Mouse (Mus musculus): ENCODE measurements around the gene F9. TPM values are rescaled to one million over a fixed set of nuclear protein-coding genes. Genes with fewer than 3 reads are reported as not detected.
"Not testable (repeated sequence)": the region's sequence is repeated elsewhere in the genome, so short reads cannot be mapped to it uniquely, and the experiment has no call there.

The F9 gene
- polyA plus RNA-seq (2014; fragmentation: Nextera tagmentation; extraction: Ambion mirVana), result not detected in 2 replicates

DNA sequence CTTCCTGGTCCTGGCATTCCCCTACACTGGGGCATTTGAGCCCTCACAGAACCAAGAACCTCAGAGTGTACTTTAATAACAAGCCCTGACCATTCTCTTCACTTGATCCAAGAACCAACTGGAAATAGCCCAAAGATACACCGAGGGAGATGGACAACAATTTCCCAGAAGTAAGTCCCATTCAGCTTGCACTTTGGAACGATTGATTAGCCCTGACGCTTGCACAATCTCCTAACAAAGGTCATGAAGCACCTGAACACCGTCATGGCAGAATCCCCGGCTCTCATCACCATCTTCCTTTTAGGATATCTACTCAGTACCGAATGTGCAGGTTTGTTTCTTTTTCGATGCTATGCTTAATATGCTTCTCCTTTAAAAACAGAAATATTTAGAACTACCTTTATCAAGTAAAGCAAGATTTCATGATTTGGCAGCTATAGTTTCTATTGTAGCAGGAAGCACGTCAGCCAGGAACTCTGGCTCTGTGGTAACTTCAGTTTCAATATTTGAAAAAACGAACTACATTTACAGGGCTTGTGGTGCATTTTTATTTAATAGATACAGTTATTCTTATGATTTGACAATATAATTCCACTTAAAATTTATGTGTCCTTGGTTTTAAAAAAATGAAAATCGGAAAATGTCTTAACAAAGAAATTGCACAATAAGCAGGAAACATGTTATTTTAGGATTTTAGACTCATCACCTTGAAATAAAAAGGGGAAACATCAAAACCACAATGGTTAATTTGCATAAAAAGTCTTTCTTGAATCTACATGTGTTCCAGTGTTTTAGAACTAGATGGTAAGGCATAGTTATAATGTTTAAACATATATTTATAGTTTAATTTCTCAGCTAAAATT, at the start of gene F9:
Gene F9, plus strand, starts transcription at position 244 of the 863 bp plus-strand sequence.
- Histone ChIP-seq H3K27me3 (ENCODE audit: control insufficient read depth, insufficient read depth, low read length) (no peaks in the 10 kb centered on the region), H3K4me3 (replicated peaks; ENCODE audit: low read depth, low read length) (no peak within 1 kb of the TSS), H3K9me3 (ENCODE audit: control insufficient read depth, low read length) (no peaks in the 10 kb centered on the region), H3K36me3 (ENCODE audit: control insufficient read depth, insufficient read depth, low read length) (no peaks in the 10 kb centered on the region), H3K4me1 (ENCODE audit: control insufficient read depth, insufficient read depth, low read length) (no peaks in the 10 kb centered on the region), H3K9ac (replicated peaks; ENCODE audit: low read length) (no peak within 1 kb of the TSS), H3K27ac (replicated peaks; ENCODE audit: low read depth, low read length) (no peak within 1 kb of the TSS), H3K4me2 (ENCODE audit: low read length) (no peak within 1 kb of the TSS)
- WGBS, result 84% methylated on average over 10 of the region's 10 CpGs
- DNase-seq (no peak), ATAC-seq (ENCODE audit: low FRiP score, low TSS enrichment) (no peak)

DNA sequence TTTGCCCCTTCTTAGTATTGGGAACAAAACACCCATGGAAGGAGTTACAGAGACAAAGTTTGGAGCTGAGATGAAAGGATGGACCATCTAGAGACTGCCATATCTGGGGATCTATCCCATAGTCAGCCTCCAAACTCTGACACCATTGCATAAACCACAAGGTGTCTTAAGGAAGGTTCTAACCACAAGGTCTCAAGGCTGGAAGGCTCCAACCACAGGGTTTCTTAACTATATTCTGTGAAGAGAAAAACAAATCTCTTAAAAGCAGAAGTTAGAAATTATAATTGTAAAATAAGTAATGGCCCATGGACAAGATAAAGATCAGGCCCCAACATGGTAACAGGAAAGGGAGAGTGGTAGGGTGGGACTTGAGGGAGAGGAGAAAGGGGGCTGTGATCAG, 29.5 kb upstream of the F9 start:
- not testable (repeated sequence) for H3K4me2 ChIP-seq (ENCODE audit: low read length); ATAC-seq (ENCODE audit: low FRiP score, low TSS enrichment); H3K36me3 ChIP-seq (ENCODE audit: control insufficient read depth, insufficient read depth, low read length); H3K9ac ChIP-seq (replicated peaks; ENCODE audit: low read length); DNase-seq; H3K4me1 ChIP-seq (ENCODE audit: control insufficient read depth, insufficient read depth, low read length); H3K27ac ChIP-seq (replicated peaks; ENCODE audit: low read depth, low read length); H3K9me3 ChIP-seq (ENCODE audit: control insufficient read depth, low read length); H3K27me3 ChIP-seq (ENCODE audit: control insufficient read depth, insufficient read depth, low read length); H3K4me3 ChIP-seq (replicated peaks; ENCODE audit: low read depth, low read length)

- Histone ChIP-seq H3K4me2 (ENCODE audit: low read length) (no peak overlapping the region), H3K27me3 (ENCODE audit: control insufficient read depth, insufficient read depth, low read length) (no peaks in the 10 kb centered on the region), H3K36me3 (ENCODE audit: control insufficient read depth, insufficient read depth, low read length) (no peaks in the 10 kb centered on the region), H3K4me3 (replicated peaks; ENCODE audit: low read depth, low read length) (no peak overlapping the region), H3K9ac (replicated peaks; ENCODE audit: low read length) (no peak overlapping the region), H3K4me1 (ENCODE audit: control insufficient read depth, insufficient read depth, low read length) (no peaks in the 10 kb centered on the region), H3K9me3 (ENCODE audit: control insufficient read depth, low read length) (no peaks in the 10 kb centered on the region), H3K27ac (replicated peaks; ENCODE audit: low read depth, low read length) (no peak overlapping the region)
- no peak for ATAC-seq (ENCODE audit: low FRiP score, low TSS enrichment)
- no peak for DNase-seq
- WGBS, result 75% methylated on average over 3 of the region's 3 CpGs
Measured at GRCm38 (mm10) chrX:60000084-60000443, 800 bp downstream of the F9 start.

DNA sequence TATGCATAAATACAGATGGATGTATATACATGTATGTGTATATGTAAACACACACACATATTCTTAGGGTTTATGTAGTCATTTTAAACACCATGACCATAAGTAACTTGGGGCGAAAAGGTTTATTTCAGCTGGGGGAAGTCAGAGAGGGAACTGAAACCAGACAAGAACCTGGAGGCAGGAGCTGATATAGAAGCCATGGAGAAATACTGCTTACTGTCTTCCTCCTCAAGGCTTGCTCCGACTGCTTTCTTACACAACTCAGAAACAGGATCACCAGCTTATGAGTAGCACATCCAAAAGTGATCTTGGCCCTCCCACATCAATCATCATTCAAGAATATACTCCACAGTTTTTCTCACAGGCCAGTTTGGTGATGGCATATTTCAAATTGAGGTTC, 2.2 kb downstream of the F9 start:
- no peak for ATAC-seq (ENCODE audit: low FRiP score, low TSS enrichment)
- Histone ChIP-seq H3K36me3 (ENCODE audit: control insufficient read depth, insufficient read depth, low read length) (no peaks in the 10 kb centered on the region), H3K27me3 (ENCODE audit: control insufficient read depth, insufficient read depth, low read length) (no peaks in the 10 kb centered on the region), H3K4me2 (ENCODE audit: low read length) (no peak overlapping the region), H3K4me3 (replicated peaks; ENCODE audit: low read depth, low read length) (no peak overlapping the region), H3K27ac (replicated peaks; ENCODE audit: low read depth, low read length) (no peak overlapping the region), H3K9me3 (ENCODE audit: control insufficient read depth, low read length) (no peaks in the 10 kb centered on the region), H3K9ac (replicated peaks; ENCODE audit: low read length) (no peak overlapping the region), H3K4me1 (ENCODE audit: control insufficient read depth, insufficient read depth, low read length) (no peaks in the 10 kb centered on the region)
- WGBS, result 81% methylated on average over 2 of the region's 2 CpGs
- no peak for DNase-seq

GRCm38 (mm10) chrX:60013084-60013676, 13.9 kb downstream of the F9 start:
- DNase-seq, result peak; percentile 52
- H3K36me3 ChIP-seq (ENCODE audit: control insufficient read depth, insufficient read depth, low read length), result no peaks in the 10 kb centered on the region
- no peak overlapping the region for H3K9ac ChIP-seq (replicated peaks; ENCODE audit: low read length)
- no peaks in the 10 kb centered on the region for H3K4me1 ChIP-seq (ENCODE audit: control insufficient read depth, insufficient read depth, low read length)
- no peak overlapping the region for H3K27ac ChIP-seq (replicated peaks; ENCODE audit: low read depth, low read length)
- ATAC-seq (ENCODE audit: low FRiP score, low TSS enrichment), result no peak
- H3K4me2 ChIP-seq (ENCODE audit: low read length), result no peak overlapping the region
- no peaks in the 10 kb centered on the region for H3K9me3 ChIP-seq (ENCODE audit: control insufficient read depth, low read length)
- no peaks in the 10 kb centered on the region for H3K27me3 ChIP-seq (ENCODE audit: control insufficient read depth, insufficient read depth, low read length)
- no peak overlapping the region for H3K4me3 ChIP-seq (replicated peaks; ENCODE audit: low read depth, low read length)

DNA sequence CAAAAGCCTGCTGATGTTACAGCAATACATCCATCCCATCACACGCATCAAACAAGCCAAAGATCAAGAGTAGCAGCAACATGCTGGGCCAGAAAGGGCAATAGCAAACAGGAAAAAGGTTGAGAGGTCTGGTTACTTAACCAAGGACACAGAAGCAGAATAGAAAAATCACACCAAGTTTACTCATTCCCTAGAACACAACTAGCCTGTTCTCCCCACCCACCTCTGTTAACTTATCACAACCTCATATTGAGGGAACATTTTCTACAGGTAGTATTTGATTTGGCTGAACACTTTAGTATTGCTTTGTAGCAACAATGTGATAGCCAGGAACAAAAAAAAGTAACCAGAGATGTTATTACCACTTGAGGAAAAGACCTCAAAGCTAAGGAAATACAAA, 15.3 kb downstream of the F9 start:
- no peaks in the 10 kb centered on the region for H3K27me3 ChIP-seq (ENCODE audit: control insufficient read depth, insufficient read depth, low read length)
- 90% methylated on average over 1 of the region's 1 CpGs for WGBS
- ATAC-seq (ENCODE audit: low FRiP score, low TSS enrichment), result no peak

DNA sequence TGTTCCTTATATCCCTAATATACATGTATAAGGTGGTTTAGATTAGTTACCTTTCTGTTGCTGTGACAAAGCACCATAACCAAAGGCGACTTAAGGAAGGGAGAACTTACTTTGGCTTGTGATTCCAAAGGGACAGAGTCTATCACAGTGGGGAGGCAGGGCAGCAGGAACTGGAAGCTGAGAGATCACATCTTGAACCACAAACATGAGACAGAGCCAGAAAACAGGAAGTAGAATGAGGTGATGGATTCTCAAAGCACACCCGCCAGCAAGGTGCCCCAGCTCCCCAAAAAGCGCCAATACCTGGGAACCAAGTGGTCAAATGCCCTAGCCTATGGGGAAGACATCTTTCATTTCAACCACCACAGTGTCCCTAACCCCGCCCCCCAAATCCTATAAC, 21.7 kb downstream of the F9 start:
- WGBS, result 84% methylated on average over 4 of the region's 4 CpGs

More for the DNA sequence above, 15.3 kb downstream of the F9 start:
- Histone ChIP-seq H3K9ac (replicated peaks; ENCODE audit: low read length) (no peak overlapping the region), H3K36me3 (ENCODE audit: control insufficient read depth, insufficient read depth, low read length) (no peaks in the 10 kb centered on the region), H3K9me3 (ENCODE audit: control insufficient read depth, low read length) (no peaks in the 10 kb centered on the region), H3K4me1 (ENCODE audit: control insufficient read depth, insufficient read depth, low read length) (no peaks in the 10 kb centered on the region), H3K27ac (replicated peaks; ENCODE audit: low read depth, low read length) (no peak overlapping the region), H3K4me2 (ENCODE audit: low read length) (no peak overlapping the region), H3K4me3 (replicated peaks; ENCODE audit: low read depth, low read length) (no peak overlapping the region)
- DNase-seq, result no peak

GRCm38 (mm10) chrX:60021595-60021994, 22.3 kb downstream of the F9 start:
- H3K4me3 ChIP-seq (replicated peaks; ENCODE audit: low read depth, low read length), result no peak overlapping the region
- ATAC-seq (ENCODE audit: low FRiP score, low TSS enrichment) (no peak), DNase-seq (no peak)
- H3K4me1 ChIP-seq (ENCODE audit: control insufficient read depth, insufficient read depth, low read length), result no peaks in the 10 kb centered on the region
- H3K27ac ChIP-seq (replicated peaks; ENCODE audit: low read depth, low read length), result no peak overlapping the region
- WGBS, result 92% methylated on average over 2 of the region's 2 CpGs
- no peaks in the 10 kb centered on the region for H3K27me3 ChIP-seq (ENCODE audit: control insufficient read depth, insufficient read depth, low read length)
- no peak overlapping the region for H3K9ac ChIP-seq (replicated peaks; ENCODE audit: low read length)
- no peak overlapping the region for H3K4me2 ChIP-seq (ENCODE audit: low read length)
- no peaks in the 10 kb centered on the region for H3K9me3 ChIP-seq (ENCODE audit: control insufficient read depth, low read length)
- H3K36me3 ChIP-seq (ENCODE audit: control insufficient read depth, insufficient read depth, low read length), result no peaks in the 10 kb centered on the region

More for the DNA sequence above, 21.7 kb downstream of the F9 start:
- H3K4me3 ChIP-seq (replicated peaks; ENCODE audit: low read depth, low read length), result no peak overlapping the region
- no peaks in the 10 kb centered on the region for H3K9me3 ChIP-seq (ENCODE audit: control insufficient read depth, low read length)
- H3K27me3 ChIP-seq (ENCODE audit: control insufficient read depth, insufficient read depth, low read length), result no peaks in the 10 kb centered on the region
- ATAC-seq (ENCODE audit: low FRiP score, low TSS enrichment), result no peak
- H3K36me3 ChIP-seq (ENCODE audit: control insufficient read depth, insufficient read depth, low read length), result no peaks in the 10 kb centered on the region
- no peaks in the 10 kb centered on the region for H3K4me1 ChIP-seq (ENCODE audit: control insufficient read depth, insufficient read depth, low read length)
- no peak overlapping the region for H3K4me2 ChIP-seq (ENCODE audit: low read length)
- no peak overlapping the region for H3K9ac ChIP-seq (replicated peaks; ENCODE audit: low read length)
- H3K27ac ChIP-seq (replicated peaks; ENCODE audit: low read depth, low read length), result no peak overlapping the region
- DNase-seq, result no peak

GRCm38 (mm10) chrX:60026654-60027053, 27.4 kb downstream of the F9 start:
- Histone ChIP-seq H3K4me1 (ENCODE audit: control insufficient read depth, insufficient read depth, low read length) (no peaks in the 10 kb centered on the region), H3K9me3 (ENCODE audit: control insufficient read depth, low read length) (no peaks in the 10 kb centered on the region), H3K27ac (replicated peaks; ENCODE audit: low read depth, low read length) (no peak overlapping the region), H3K27me3 (ENCODE audit: control insufficient read depth, insufficient read depth, low read length) (no peaks in the 10 kb centered on the region), H3K36me3 (ENCODE audit: control insufficient read depth, insufficient read depth, low read length) (no peaks in the 10 kb centered on the region), H3K4me3 (replicated peaks; ENCODE audit: low read depth, low read length) (no peak overlapping the region), H3K9ac (replicated peaks; ENCODE audit: low read length) (no peak overlapping the region), H3K4me2 (ENCODE audit: low read length) (no peak overlapping the region)
- ATAC-seq (ENCODE audit: low FRiP score, low TSS enrichment), result no peak
- peak; percentile 73 for DNase-seq
- WGBS, result 16% methylated on average over 3 of the region's 3 CpGs

Measured in midbrain, embryonic 14.5 days (tissue).